Mouse (Mus musculus) natural killer cell, adult 2 months (primary cell): Measurements from ENCODE around the gene Snu13.

ENCODE experiments used
- DNase-seq, 2 experiments: peaks; one replicate each; pipeline ENCODE4 v3.0.0; 2022; ENCODE audit warnings: low spot score in 2 of 2

Snu13 gene

GRCm38 (mm10) chr15:82047080-82047883 lies at the start of gene Snu13:
Gene Snu13, minus strand, starts transcription at chr15:82047598.
- peak; percentile 87 to 90 for DNase-seq

- DNase-seq: no peak
Measured at GRCm38 (mm10) chr15:82091061-82091460, 43.7 kb upstream of the Snu13 start.

- no peak for DNase-seq
Measured at GRCm38 (mm10) chr15:82087266-82087665, 39.9 kb upstream of the Snu13 start.

GRCm38 (mm10) chr15:82086131-82086530 lies 38.7 kb upstream of the Snu13 start:
- DNase-seq: no peak

GRCm38 (mm10) chr15:82085606-82086005 lies 38.2 kb upstream of the Snu13 start:
- no peak for DNase-seq

DNA sequence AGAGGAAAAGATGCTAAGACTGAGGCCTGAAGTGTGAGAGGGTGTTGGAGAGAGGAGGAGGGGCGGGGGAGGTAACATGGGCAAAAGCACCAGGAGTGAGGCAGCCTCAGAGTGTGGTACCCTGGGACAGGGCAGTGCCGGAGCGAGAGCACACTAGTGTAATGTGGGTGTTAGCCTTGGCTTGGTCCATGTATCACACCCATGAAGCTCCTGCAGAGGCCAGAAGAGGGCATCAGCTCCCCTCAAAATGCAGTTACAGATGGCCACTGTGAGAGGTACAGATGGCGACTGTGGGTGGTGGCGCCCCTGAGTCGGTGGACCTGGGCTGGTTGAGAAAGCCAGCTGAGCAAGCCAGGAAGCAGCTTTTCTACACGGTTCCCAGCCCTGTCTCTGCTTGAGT lies 33.8 kb upstream of the Snu13 start:
- peak in 1 of 2 experiments; percentile 34 for DNase-seq

GRCm38 (mm10) chr15:82079883-82080282 lies 32.5 kb upstream of the Snu13 start:
- no peak for DNase-seq

GRCm38 (mm10) chr15:82073490-82073889 lies 26.1 kb upstream of the Snu13 start:
- no peak for DNase-seq

GRCm38 (mm10) chr15:82071816-82072469 lies 24.5 kb upstream of the Snu13 start:
- DNase-seq: no peak

- no peak for DNase-seq
Measured at GRCm38 (mm10) chr15:82069898-82070297, 22.5 kb upstream of the Snu13 start, which contains the start of gene Mei1. Gene Mei1, plus strand, starts transcription at chr15:82069996.

DNA sequence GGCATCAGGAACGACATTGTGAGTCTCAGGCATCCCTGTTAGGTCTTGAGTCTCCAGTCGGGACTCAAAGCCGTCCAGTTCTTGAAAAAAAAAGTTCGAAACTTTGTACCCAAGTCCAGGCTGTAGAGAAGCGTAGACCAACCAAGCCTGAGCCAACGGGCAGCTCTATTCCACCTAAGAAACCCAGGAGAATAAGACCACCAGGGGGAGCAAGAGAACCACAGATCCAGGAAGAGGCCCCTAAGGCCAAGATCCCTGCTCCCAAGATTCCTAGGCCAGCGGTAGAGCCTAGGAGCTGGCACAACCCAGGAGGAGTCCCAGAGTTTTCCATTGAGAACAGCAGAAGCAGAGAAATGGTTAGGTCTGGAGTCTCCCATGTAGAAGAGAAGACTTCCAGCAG lies 18.1 kb upstream of the Snu13 start:
- peak; percentile 32 to 55 for DNase-seq

GRCm38 (mm10) chr15:82063909-82064308 lies 16.5 kb upstream of the Snu13 start:
- DNase-seq: no peak

- no peak for DNase-seq
Measured at GRCm38 (mm10) chr15:82058719-82059201, 11.4 kb upstream of the Snu13 start, which contains the start of gene 4930407I10Rik. Gene 4930407I10Rik, plus strand, starts transcription at chr15:82059151.

DNA sequence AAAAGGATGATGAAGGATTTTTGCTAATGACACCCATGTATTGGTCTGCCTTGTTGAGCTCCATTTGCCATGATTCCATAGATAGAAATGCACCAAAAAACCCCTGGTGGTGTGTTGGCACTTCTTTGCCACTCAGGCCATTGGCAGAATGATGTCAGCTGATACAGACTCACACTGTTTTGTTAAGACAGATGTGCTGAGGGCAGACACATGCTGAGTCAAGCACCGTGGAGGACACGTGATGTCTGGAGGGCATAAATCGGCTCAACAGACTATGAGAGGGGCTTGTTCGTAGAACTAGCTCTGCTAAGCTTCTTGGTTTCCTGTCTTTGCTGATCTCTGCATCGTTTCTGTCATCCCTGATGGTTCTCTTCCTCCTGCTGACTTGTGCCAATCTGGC lies 5.1 kb upstream of the Snu13 start:
- no peak for DNase-seq

DNA sequence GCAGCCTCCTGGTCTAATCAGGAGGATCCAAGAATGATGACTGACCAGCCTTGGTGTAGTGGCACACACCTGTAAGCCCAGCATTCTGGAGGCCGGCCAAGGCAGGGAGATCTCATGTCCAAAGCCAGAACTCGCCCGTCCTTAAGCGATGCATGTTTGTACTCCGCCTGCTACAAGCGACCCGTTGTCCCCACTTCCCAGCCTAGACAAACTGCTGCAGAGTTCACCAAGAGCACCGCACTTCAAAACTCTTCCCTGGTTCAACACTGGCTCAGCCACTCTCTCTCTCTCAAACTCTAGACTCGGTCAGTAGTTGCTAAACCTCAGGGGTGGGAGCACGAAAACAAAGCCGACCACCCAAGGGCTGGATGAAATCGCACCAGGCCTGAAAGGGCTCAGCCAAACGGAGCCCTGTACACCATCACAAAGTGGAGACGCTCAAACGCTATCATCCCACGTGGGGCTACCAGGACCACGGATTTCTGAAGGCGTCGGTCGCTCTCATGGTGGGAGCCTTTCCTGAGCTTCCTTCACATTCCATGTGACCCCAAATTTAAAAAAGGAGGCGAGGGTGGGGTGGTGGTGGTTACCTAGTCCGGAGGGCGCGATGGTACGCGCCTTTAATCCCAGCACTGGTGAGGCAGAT lies 1.0 kb downstream of the Snu13 start:
- no peak for DNase-seq

- no peak for DNase-seq
Measured at GRCm38 (mm10) chr15:82044166-82044784, 3.1 kb downstream of the Snu13 start.

DNA sequence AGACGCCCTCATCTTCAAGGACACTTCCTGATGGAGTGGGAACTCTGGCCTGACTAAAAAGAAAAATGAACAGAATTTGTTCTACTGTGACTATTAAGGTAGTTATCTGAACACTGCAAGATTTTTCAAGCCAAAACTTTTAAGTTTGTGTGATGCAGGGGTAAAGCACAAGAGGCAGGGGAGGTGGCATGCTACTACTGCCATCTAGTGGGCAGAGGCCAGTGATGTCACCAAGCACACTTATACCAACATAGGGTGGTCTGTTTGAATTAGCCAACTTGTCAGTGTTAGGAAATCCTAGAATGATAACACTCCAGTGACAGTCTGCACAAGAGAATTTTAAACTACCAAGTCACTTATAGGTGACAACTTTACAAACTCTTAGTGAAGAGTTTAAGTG lies 6.7 kb downstream of the Snu13 start:
- peak; percentile 39 to 62 for DNase-seq

DNA sequence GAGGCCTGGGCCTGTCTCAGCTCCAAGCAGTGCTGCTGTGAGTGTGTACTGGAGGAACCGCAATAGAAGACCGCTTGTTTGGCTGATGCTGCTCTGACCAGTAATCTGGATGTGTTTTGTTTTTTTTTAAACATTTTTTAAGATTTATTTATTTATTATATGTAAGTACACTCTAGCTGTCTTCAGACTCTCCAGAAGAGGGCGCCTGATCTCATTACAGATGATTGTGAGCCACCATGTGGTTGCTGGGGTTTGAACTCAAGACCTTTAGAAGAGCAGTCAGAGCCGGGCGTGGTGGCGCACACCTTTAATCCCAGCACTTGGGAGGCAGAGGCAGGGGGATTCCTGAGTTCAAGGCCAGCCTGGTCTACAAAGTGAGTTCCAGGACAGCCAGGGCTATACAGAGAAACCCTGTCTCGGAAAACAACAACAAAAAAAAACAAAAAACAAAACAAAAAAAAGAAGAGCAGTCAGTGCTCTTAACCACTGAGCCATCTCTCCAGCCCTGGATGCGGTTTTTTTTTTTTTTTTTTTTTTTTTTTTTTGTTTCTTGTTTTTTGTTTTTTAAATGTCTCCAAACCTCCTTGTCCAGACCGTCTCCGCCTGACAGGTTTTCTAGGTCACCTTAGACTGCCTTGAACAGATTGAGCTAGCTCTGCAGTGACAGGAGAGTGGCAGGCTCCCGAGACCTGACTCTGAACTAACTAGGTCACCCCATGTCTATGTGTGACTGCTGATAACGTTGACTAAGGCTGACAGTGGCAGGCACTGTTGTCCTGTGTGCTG lies 11.3 kb downstream of the Snu13 start:
- peak in 1 of 2 experiments; percentile 56 for DNase-seq

GRCm38 (mm10) chr15:82033762-82034161 lies 13.6 kb downstream of the Snu13 start, which contains the start of gene Desi1:
Gene Desi1, minus strand, starts transcription at chr15:82033862.
- no peak for DNase-seq

DNA sequence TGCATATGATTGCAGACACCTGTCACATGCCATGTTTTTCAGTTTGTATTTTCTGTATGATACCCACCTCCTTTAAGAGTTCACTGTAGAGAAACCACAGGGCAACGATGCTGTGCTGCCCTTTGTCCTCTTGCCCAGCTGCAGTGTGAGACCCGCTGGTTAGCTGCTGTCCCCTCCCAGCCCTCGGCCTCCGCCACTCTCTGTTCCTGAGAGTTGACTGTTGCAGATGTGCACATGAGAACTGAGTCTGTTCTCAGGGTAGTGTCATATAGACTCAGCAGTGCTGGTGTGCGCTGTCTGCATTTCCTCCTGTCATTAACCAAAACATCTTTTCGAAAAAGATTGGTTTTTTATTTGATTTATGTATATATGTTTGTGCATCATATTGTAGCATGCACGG lies 15.0 kb downstream of the Snu13 start:
- DNase-seq: no peak

- peak in 1 of 2 experiments; percentile 26 for DNase-seq
Measured at GRCm38 (mm10) chr15:82027726-82028125, 19.7 kb downstream of the Snu13 start.
